Mouse (Mus musculus): ENCODE data around the gene Grid1. TPM values are rescaled to one million over a fixed set of nuclear protein-coding genes. Genes with fewer than 3 reads are reported as not detected.

Grid1 gene
- total and polyA plus RNA-seq, 2 experiments: 0.46 to 0.55 TPM

DNA sequence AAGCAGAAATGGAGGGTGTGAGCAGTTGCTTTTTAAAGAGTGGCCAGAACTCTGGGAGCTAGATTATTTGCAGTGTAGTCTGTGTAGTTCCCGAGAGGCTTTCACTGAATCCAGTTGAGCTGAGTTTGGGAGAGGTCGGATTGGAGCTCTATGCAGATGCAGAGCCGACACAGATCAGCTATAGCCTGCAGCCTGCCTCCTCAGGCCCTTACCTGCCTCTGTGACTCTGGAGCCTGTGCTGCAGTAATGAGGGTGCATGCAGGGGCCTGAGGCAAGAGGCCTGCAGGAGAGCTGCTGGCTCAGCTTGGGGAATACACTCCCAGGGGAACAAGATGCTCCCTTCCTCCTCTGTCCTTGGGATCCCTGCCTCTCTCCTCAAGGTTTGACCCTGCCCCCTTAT is 296.0 kb downstream of the Grid1 start:
- Histone ChIP-seq H3K27ac (replicated peaks; ENCODE audit: insufficient read depth, low read depth, low read length) (no peak overlapping the region), H3K79me2 (ENCODE audit: control insufficient read depth, insufficient read depth, low read length) (no peaks in the 10 kb centered on the region), H3K36me3 (ENCODE audit: control insufficient read depth, insufficient read depth, low read length) (no peaks in the 10 kb centered on the region), H3K27me3 (ENCODE audit: control insufficient read depth, insufficient read depth, low read length) (no peaks in the 10 kb centered on the region), H3K4me1 (ENCODE audit: control insufficient read depth, insufficient read depth, low read length) (peaks cover 9% of the 10 kb centered on the region), H3K9ac (ENCODE audit: low read depth, low read length) (no peak overlapping the region), H3K4me3 (ENCODE audit: insufficient read depth, low read depth, low read length) (no peak overlapping the region)
- TF ChIP-seq CTCF (IDR thresholded peaks at IDR 0.05; ENCODE audit: low read depth, low read length): no peak
- no peak for TF ChIP-seq POLR2A (IDR thresholded peaks at IDR 0.05; ENCODE audit: extremely low read depth, insufficient read depth, low read length)
- DNase-seq (ENCODE audit: extremely low read depth, low read depth, low spot score): no peak
- 82% methylated on average over 3 of the region's 3 CpGs for WGBS

DNA sequence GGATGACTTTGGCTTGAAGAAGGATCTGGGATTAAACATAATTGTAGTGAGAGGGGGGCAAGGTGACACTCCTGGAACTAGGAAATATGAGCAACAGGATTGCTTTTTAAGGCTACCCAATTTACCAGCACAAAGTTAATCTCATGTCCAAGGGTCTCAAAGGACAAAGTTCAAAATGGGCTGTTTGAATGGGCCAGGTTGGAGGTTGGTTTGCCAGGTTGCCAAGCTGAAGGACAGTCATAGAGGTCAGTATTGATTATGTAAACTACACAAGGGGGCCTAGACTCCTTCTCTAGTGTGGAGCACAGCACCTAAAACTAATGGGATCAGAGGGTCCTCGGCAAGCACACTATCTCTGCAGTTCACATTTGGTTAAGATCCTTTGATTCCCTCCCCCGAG is 300.2 kb downstream of the Grid1 start:
- H3K36me3 ChIP-seq (ENCODE audit: control insufficient read depth, insufficient read depth, low read length): no peaks in the 10 kb centered on the region
- no peaks in the 10 kb centered on the region for H3K79me2 ChIP-seq (ENCODE audit: control insufficient read depth, insufficient read depth, low read length)
- H3K4me3 ChIP-seq (ENCODE audit: insufficient read depth, low read depth, low read length): no peak overlapping the region
- peaks cover 14% of the 10 kb centered on the region for H3K4me1 ChIP-seq (ENCODE audit: control insufficient read depth, insufficient read depth, low read length)
- TF ChIP-seq CTCF (IDR thresholded peaks at IDR 0.05; ENCODE audit: low read depth, low read length) (no peak), POLR2A (IDR thresholded peaks at IDR 0.05; ENCODE audit: extremely low read depth, insufficient read depth, low read length) (no peak)
- 17% methylated on average over 2 of the region's 2 CpGs for WGBS
- no peak overlapping the region for H3K9ac ChIP-seq (ENCODE audit: low read depth, low read length)
- peak overlapping the region; percentile 92 for H3K27ac ChIP-seq (replicated peaks; ENCODE audit: insufficient read depth, low read depth, low read length)
- peak; percentile 95 for DNase-seq (ENCODE audit: extremely low read depth, low read depth, low spot score)
- no peaks in the 10 kb centered on the region for H3K27me3 ChIP-seq (ENCODE audit: control insufficient read depth, insufficient read depth, low read length)

- DNase-seq (ENCODE audit: extremely low read depth, low read depth, low spot score): peak; percentile 89
- Histone ChIP-seq H3K79me2 (ENCODE audit: control insufficient read depth, insufficient read depth, low read length) (no peaks in the 10 kb centered on the region), H3K36me3 (ENCODE audit: control insufficient read depth, insufficient read depth, low read length) (no peaks in the 10 kb centered on the region), H3K27ac (replicated peaks; ENCODE audit: insufficient read depth, low read depth, low read length) (peak overlapping the region; percentile 92), H3K9ac (ENCODE audit: low read depth, low read length) (no peak overlapping the region), H3K4me1 (ENCODE audit: control insufficient read depth, insufficient read depth, low read length) (peaks cover 14% of the 10 kb centered on the region), H3K4me3 (ENCODE audit: insufficient read depth, low read depth, low read length) (no peak overlapping the region), H3K27me3 (ENCODE audit: control insufficient read depth, insufficient read depth, low read length) (no peaks in the 10 kb centered on the region)
- 33% methylated on average over 4 of the region's 4 CpGs for WGBS
- no peak for TF ChIP-seq CTCF (IDR thresholded peaks at IDR 0.05; ENCODE audit: low read depth, low read length)
These were observed 301.0 kb downstream of the Grid1 start for GRCm38 (mm10) chr14:35120905-35121304.

DNA sequence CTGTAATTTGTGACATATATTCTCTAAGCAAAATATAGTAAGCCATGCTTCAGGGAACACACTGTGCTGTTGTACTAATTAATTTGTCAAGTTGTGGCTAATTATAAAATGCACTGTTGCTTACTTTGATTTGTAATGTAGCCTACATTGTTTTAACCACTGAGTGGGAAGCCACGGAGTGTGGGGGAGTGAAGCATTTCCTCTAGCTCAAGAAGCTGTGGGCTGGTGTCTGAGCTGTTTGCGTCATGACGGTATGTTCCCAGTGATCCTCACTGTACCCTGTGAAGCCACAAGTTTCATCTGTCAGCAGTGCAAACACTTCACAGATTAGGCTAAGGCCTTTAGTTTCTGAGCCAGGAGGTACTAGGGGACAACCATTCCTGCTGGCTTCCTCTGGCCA is 302.2 kb downstream of the Grid1 start:
- Histone ChIP-seq H3K36me3 (ENCODE audit: control insufficient read depth, insufficient read depth, low read length) (no peaks in the 10 kb centered on the region), H3K27me3 (ENCODE audit: control insufficient read depth, insufficient read depth, low read length) (no peaks in the 10 kb centered on the region), H3K79me2 (ENCODE audit: control insufficient read depth, insufficient read depth, low read length) (no peaks in the 10 kb centered on the region), H3K9ac (ENCODE audit: low read depth, low read length) (no peak overlapping the region), H3K4me1 (ENCODE audit: control insufficient read depth, insufficient read depth, low read length) (peaks cover 14% of the 10 kb centered on the region), H3K27ac (replicated peaks; ENCODE audit: insufficient read depth, low read depth, low read length) (no peak overlapping the region), H3K4me3 (ENCODE audit: insufficient read depth, low read depth, low read length) (no peak overlapping the region)
- peak; percentile 43 for DNase-seq (ENCODE audit: extremely low read depth, low read depth, low spot score)
- 56% methylated on average over 3 of the region's 3 CpGs for WGBS
- no peak for TF ChIP-seq POLR2A (IDR thresholded peaks at IDR 0.05; ENCODE audit: extremely low read depth, insufficient read depth, low read length)
- TF ChIP-seq CTCF (IDR thresholded peaks at IDR 0.05; ENCODE audit: low read depth, low read length): no peak

DNA sequence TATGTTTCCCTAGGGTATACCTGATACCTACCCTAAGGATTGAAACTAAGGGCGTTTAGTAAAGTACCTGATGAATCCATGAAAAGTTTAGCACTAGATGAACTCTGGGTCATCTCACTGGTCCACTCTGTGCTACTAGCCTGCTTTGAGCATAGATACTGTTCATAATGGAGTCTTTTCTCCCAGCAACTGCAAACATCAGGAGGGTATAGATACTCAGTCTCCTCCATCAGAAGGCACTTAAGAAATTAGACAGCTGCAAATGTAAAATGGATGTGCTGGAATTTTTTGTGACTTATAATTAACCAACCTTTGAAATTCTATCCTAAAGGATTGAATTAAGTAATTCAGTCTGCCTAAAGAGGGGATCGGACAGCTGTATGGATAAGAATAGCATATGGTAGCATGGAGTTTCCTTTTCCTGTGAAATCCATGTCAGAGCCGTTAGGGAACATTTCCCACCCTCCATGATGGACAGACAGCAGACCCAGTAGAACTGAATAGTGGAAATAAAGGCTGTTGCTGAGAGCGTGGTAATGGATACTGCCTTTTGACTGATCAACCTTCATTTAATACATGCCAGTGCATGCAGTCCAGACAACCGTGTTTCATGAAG is 303.5 kb downstream of the Grid1 start:
- TF ChIP-seq CTCF (IDR thresholded peaks at IDR 0.05; ENCODE audit: low read depth, low read length) (no peak), POLR2A (IDR thresholded peaks at IDR 0.05; ENCODE audit: extremely low read depth, insufficient read depth, low read length) (no peak)
- Histone ChIP-seq H3K4me1 (ENCODE audit: control insufficient read depth, insufficient read depth, low read length) (peaks cover 14% of the 10 kb centered on the region), H3K4me3 (ENCODE audit: insufficient read depth, low read depth, low read length) (no peak overlapping the region), H3K9ac (ENCODE audit: low read depth, low read length) (no peak overlapping the region), H3K27me3 (ENCODE audit: control insufficient read depth, insufficient read depth, low read length) (no peaks in the 10 kb centered on the region), H3K79me2 (ENCODE audit: control insufficient read depth, insufficient read depth, low read length) (no peaks in the 10 kb centered on the region), H3K36me3 (ENCODE audit: control insufficient read depth, insufficient read depth, low read length) (no peaks in the 10 kb centered on the region), H3K27ac (replicated peaks; ENCODE audit: insufficient read depth, low read depth, low read length) (no peak overlapping the region)
- DNase-seq (ENCODE audit: extremely low read depth, low read depth, low spot score): no peak
- 88% methylated on average over 5 of the region's 5 CpGs for WGBS

DNA sequence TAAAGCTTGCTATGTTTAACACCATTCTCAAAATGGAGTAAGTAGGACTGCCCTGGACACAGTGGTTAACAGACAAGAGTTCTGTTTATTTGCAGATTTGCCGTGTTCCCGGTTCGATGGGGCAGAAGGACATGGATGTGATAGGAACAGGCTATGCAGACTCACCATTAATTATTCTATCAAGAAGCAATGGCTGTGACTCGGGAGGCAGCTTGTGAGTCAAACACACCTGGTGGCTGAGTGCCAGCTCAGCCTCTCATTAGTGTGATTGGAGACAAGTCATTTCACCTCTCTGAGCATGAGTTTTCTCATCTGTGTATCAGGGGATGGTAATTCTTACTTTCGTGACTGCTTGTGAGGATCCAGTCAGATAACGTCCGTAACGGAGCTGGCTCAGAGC is 307.7 kb downstream of the Grid1 start:
- Histone ChIP-seq H3K27ac (replicated peaks; ENCODE audit: insufficient read depth, low read depth, low read length) (no peak overlapping the region), H3K4me3 (ENCODE audit: insufficient read depth, low read depth, low read length) (no peak overlapping the region), H3K9ac (ENCODE audit: low read depth, low read length) (no peak overlapping the region), H3K36me3 (ENCODE audit: control insufficient read depth, insufficient read depth, low read length) (no peaks in the 10 kb centered on the region), H3K27me3 (ENCODE audit: control insufficient read depth, insufficient read depth, low read length) (no peaks in the 10 kb centered on the region), H3K4me1 (ENCODE audit: control insufficient read depth, insufficient read depth, low read length) (no peaks in the 10 kb centered on the region), H3K79me2 (ENCODE audit: control insufficient read depth, insufficient read depth, low read length) (no peaks in the 10 kb centered on the region)
- 91% methylated on average over 8 of the region's 8 CpGs for WGBS
- DNase-seq (ENCODE audit: extremely low read depth, low read depth, low spot score): no peak
- TF ChIP-seq POLR2A (IDR thresholded peaks at IDR 0.05; ENCODE audit: extremely low read depth, insufficient read depth, low read length): no peak
- no peak for TF ChIP-seq CTCF (IDR thresholded peaks at IDR 0.05; ENCODE audit: low read depth, low read length)
